Mouse (Mus musculus): Measurements from ENCODE around the gene Nanos3. TPM values are rescaled to one million over a fixed set of nuclear protein-coding genes. Genes with fewer than 3 reads are reported as not detected.
A peak's percentile ranks its signal among the peaks of the same experiment; 100 is the strongest.

Gene Nanos3
- polyA plus RNA-seq, 1 experiment from 2014 or later: 8.5 TPM

GRCm38 (mm10) chr8:84208381-84209380, 23.7 kb upstream of the Nanos3 start:
- no peak overlapping the region for H3K4me3 ChIP-seq
- ATAC-seq (replicated peaks): 0 out of 2 replicates have a peak, but pooled peaks have one; percentile 12
- no peak overlapping the region for H3K4me2 ChIP-seq
- WGBS: 32% methylated on average over 17 of the region's 17 CpGs
- H3K36me3 ChIP-seq (replicated peaks): peaks cover 27% of the 10 kb centered on the region; the same call in 1 of the 2 replicates
- no peaks in the 10 kb centered on the region for H3K9me3 ChIP-seq
- peak overlapping the region; percentile 23 for H3K27ac ChIP-seq
- no peaks in the 10 kb centered on the region for H3K27me3 ChIP-seq (replicated peaks)
- peaks cover 31% of the 10 kb centered on the region for H3K4me1 ChIP-seq
- no peak overlapping the region for H3K9ac ChIP-seq

- H3K36me3 ChIP-seq (replicated peaks): peaks cover 19% of the 10 kb centered on the region; the same call in 1 of the 2 replicates
- ATAC-seq (replicated peaks): no peak
- no peak overlapping the region for H3K9ac ChIP-seq
- 0 out of 2 replicates have a peak overlapping the region, but pooled peaks have one; percentile 48 for H3K27ac ChIP-seq
- no peak overlapping the region for H3K4me3 ChIP-seq
- no peak overlapping the region for H3K4me2 ChIP-seq
- H3K4me1 ChIP-seq: peaks cover 36% of the 10 kb centered on the region
- 66% methylated on average over 7 of the region's 7 CpGs for WGBS
- H3K9me3 ChIP-seq: no peaks in the 10 kb centered on the region
- no peaks in the 10 kb centered on the region for H3K27me3 ChIP-seq (replicated peaks)
Measured at GRCm38 (mm10) chr8:84207811-84208210, 22.8 kb upstream of the Nanos3 start.

- Histone ChIP-seq H3K27ac (no peak overlapping the region), H3K4me2 (no peak overlapping the region), H3K4me1 (peaks cover 36% of the 10 kb centered on the region), H3K9me3 (no peaks in the 10 kb centered on the region), H3K4me3 (no peak overlapping the region), H3K27me3 (replicated peaks) (no peaks in the 10 kb centered on the region; the same call in 1 of the 2 replicates), H3K36me3 (replicated peaks) (peaks cover 8% of the 10 kb centered on the region; the same call in 1 of the 2 replicates), H3K9ac (no peak overlapping the region)
- 92% methylated on average over 3 of the region's 3 CpGs for WGBS
- no peak for ATAC-seq (replicated peaks)
Measured at GRCm38 (mm10) chr8:84206666-84207065, 21.6 kb upstream of the Nanos3 start.

GRCm38 (mm10) chr8:84205073-84205472, 20.1 kb upstream of the Nanos3 start:
- Histone ChIP-seq H3K4me3 (no peak overlapping the region), H3K27ac (no peak overlapping the region), H3K4me2 (no peak overlapping the region), H3K4me1 (peaks cover 44% of the 10 kb centered on the region), H3K9ac (no peak overlapping the region), H3K9me3 (no peaks in the 10 kb centered on the region), H3K36me3 (replicated peaks) (no peaks in the 10 kb centered on the region), H3K27me3 (replicated peaks) (peaks cover 15% of the 10 kb centered on the region)
- no peak for ATAC-seq (replicated peaks)
- 90% methylated on average over 5 of the region's 5 CpGs for WGBS

- no peak for ATAC-seq (replicated peaks)
- peak overlapping the region; percentile 62 for H3K4me2 ChIP-seq
- peaks cover 16% of the 10 kb centered on the region for H3K27me3 ChIP-seq (replicated peaks)
- 62% methylated on average over 13 of the region's 13 CpGs for WGBS
- no peaks in the 10 kb centered on the region for H3K9me3 ChIP-seq
- peaks cover 42% of the 10 kb centered on the region for H3K4me1 ChIP-seq
- no peaks in the 10 kb centered on the region for H3K36me3 ChIP-seq (replicated peaks)
- H3K4me3 ChIP-seq: peak overlapping the region; percentile 34
- H3K27ac ChIP-seq: peak overlapping the region; percentile 73
- H3K9ac ChIP-seq: peak overlapping the region; percentile 47
Measured at GRCm38 (mm10) chr8:84203975-84204772, 19.2 kb upstream of the Nanos3 start.

GRCm38 (mm10) chr8:84202938-84203917, 18.2 kb upstream of the Nanos3 start:
- Histone ChIP-seq H3K27me3 (replicated peaks) (peaks cover 16% of the 10 kb centered on the region), H3K4me2 (peak overlapping the region; percentile 62), H3K9ac (peak overlapping the region; percentile 47), H3K4me1 (peaks cover 40% of the 10 kb centered on the region), H3K27ac (peak overlapping the region; percentile 73), H3K9me3 (no peaks in the 10 kb centered on the region), H3K4me3 (peak overlapping the region; percentile 34), H3K36me3 (replicated peaks) (no peaks in the 10 kb centered on the region)
- peak; percentile 22; the same call in 1 of the 2 replicates for ATAC-seq (replicated peaks)
- WGBS: 13% methylated on average over 34 of the region's 34 CpGs

- Histone ChIP-seq H3K4me3 (no peak overlapping the region), H3K9ac (no peak overlapping the region), H3K4me1 (peaks cover 43% of the 10 kb centered on the region), H3K27ac (no peak overlapping the region), H3K27me3 (replicated peaks) (peaks cover 16% of the 10 kb centered on the region), H3K9me3 (no peaks in the 10 kb centered on the region), H3K36me3 (replicated peaks) (no peaks in the 10 kb centered on the region), H3K4me2 (peak overlapping the region; percentile 74; the same call in 1 of the 2 replicates)
- WGBS: 90% methylated on average over 9 of the region's 9 CpGs
- ATAC-seq (replicated peaks): no peak
Measured at GRCm38 (mm10) chr8:84202466-84202865, 17.4 kb upstream of the Nanos3 start.

- 65% methylated on average over 15 of the region's 15 CpGs for WGBS
- peak overlapping the region; percentile 48 for H3K9ac ChIP-seq
- H3K4me3 ChIP-seq: peak overlapping the region; percentile 38
- H3K27ac ChIP-seq: peak overlapping the region; percentile 43; the same call in 1 of the 2 replicates
- H3K4me2 ChIP-seq: peak overlapping the region; percentile 74
- no peaks in the 10 kb centered on the region for H3K9me3 ChIP-seq
- no peak for ATAC-seq (replicated peaks)
- peaks cover 16% of the 10 kb centered on the region for H3K27me3 ChIP-seq (replicated peaks)
- H3K36me3 ChIP-seq (replicated peaks): no peaks in the 10 kb centered on the region
- H3K4me1 ChIP-seq: peaks cover 48% of the 10 kb centered on the region
Measured at GRCm38 (mm10) chr8:84201545-84202245, 16.7 kb upstream of the Nanos3 start.

GRCm38 (mm10) chr8:84200652-84201544, 15.9 kb upstream of the Nanos3 start:
- Histone ChIP-seq H3K9me3 (no peaks in the 10 kb centered on the region), H3K27ac (peak overlapping the region; percentile 43), H3K36me3 (replicated peaks) (no peaks in the 10 kb centered on the region), H3K27me3 (replicated peaks) (peaks cover 16% of the 10 kb centered on the region), H3K9ac (peak overlapping the region; percentile 48), H3K4me3 (peak overlapping the region; percentile 38), H3K4me2 (peak overlapping the region; percentile 74), H3K4me1 (peaks cover 48% of the 10 kb centered on the region)
- ATAC-seq (replicated peaks): 0 out of 2 replicates have a peak, but pooled peaks have one; percentile 6
- 14% methylated on average over 37 of the region's 70 CpGs for WGBS

GRCm38 (mm10) chr8:84200126-84200555, 15.1 kb upstream of the Nanos3 start:
- peaks cover 16% of the 10 kb centered on the region for H3K27me3 ChIP-seq (replicated peaks)
- 24% methylated on average over 8 of the region's 8 CpGs for WGBS
- H3K4me1 ChIP-seq: peaks cover 48% of the 10 kb centered on the region

More at GRCm38 (mm10) chr8:84200126-84200555, 15.1 kb upstream of the Nanos3 start:
- H3K4me2 ChIP-seq: peak overlapping the region; percentile 74
- ATAC-seq (replicated peaks): no peak
- H3K36me3 ChIP-seq (replicated peaks): no peaks in the 10 kb centered on the region
- no peak overlapping the region for H3K9ac ChIP-seq
- H3K9me3 ChIP-seq: no peaks in the 10 kb centered on the region
- H3K4me3 ChIP-seq: no peak overlapping the region
- H3K27ac ChIP-seq: peak overlapping the region; percentile 43
